Mouse (Mus musculus) urinary bladder, postnatal 36 days (tissue): ENCODE measurements around the gene Gm28230.

Source experiments
- DNase-seq, 2 experiments: peaks; one replicate each; pipeline ENCODE4 v3.0.0; 2022; ENCODE audit warnings: low spot score in 2 of 2, mixed read lengths in 1 of 2

Gm28230 gene

DNA sequence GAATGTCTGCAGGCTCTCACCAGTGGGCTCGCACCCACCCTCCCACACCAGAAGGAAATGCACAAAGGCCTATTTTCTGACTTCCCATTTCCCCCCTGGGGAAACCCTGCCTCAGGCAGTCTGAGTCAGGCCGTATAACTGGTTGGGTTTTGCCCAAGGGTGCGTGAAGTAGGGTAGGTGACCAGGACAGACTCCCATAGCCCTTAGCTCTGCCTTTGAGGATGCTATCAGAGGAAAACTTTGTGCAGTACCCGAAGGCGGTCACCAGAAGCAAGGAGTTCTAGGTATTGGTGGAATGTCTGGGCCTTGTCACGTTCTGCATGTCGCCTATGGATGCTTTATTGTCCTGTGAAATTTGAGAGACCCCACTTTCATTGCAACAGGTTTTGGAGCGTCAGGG, 3.6 kb upstream of the Gm28230 start:
- no peak for DNase-seq

DNA sequence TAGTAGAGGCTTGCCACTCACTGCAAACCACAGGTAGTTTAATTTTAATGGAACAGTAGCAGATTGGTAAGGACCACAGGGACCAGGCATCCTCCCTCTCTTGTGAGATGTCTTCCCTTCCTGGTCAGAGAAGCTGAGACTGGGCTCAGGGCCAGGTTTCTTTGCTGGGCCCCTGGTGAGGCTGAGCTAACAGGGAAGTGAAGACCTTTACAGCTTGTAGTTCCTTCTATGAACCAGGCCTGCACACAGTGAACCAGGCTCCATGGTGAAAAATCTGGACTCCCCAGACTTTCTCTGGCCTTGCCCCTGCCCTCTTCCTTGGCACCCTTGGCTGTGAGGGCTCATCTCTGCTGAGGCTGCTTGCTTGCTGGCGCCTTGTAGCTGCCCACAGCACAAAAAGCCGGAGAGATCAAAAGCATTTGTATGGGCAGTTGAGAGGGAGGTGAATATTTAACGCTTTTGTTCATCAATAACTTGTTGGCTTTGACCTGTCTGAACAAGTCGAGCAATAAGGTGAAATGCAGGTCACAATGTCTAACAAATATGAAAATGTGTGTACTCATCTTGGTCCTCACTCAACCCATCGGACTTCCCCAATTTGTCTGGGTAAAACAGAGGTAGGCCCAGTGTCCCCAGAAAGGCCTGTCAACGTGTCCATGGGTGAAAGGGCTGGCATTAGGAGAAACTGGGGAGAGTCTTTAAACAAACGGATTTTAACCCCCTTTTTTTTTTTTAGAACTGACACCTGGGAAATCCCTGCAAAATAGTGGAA, 2.1 kb upstream of the Gm28230 start:
- no peak for DNase-seq

DNA sequence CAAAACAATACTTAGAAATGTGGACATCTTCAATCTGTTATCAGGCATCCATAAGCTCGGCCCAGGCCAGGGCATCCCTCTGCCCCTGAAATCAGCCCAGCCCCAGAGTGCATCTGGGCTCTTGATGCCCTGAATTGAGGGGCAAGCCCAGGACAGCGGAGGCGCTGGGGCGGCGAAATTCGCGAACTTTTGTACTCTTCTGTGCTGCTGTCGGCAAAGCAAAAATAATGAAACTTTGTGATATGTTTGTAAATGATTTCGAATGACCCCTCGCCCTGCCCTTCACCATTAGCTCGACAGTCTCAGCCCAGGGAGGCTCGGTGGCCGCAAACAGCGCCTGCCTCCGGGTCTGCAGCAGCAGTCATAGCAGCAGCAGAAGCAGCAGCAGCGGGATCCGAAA, 1.4 kb upstream of the Gm28230 start:
- no peak for DNase-seq

DNA sequence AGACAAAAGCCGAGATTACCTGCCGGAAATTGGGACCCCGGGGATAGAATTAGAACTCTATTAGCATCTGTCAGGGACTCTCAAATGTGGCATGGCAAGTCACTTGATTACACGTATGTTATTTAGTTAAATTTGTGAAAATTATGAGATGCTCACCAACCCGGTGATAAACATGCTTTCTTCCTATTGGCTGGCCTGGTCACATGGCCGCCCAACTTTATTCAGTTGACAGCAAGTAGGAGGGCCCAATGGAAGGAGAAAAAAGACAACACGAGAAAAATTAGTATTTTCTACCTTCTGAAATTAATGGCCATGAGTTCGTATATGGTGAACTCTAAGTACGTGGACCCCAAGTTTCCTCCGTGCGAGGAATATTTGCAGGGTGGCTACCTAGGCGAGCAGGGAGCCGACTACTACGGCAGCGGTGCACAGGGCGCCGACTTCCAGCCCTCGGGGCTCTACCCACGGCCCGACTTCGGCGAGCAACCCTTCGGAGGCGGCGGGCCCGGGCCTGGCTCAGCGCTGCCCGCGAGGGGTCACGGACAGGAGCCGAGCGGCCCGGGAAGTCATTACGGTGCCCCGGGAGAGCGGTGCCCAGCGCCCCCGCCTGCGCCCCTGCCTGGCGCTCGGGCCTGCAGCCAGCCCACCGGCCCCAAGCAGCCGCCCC, 578 bp downstream of the Gm28230 start:
- DNase-seq, result no peak

DNA sequence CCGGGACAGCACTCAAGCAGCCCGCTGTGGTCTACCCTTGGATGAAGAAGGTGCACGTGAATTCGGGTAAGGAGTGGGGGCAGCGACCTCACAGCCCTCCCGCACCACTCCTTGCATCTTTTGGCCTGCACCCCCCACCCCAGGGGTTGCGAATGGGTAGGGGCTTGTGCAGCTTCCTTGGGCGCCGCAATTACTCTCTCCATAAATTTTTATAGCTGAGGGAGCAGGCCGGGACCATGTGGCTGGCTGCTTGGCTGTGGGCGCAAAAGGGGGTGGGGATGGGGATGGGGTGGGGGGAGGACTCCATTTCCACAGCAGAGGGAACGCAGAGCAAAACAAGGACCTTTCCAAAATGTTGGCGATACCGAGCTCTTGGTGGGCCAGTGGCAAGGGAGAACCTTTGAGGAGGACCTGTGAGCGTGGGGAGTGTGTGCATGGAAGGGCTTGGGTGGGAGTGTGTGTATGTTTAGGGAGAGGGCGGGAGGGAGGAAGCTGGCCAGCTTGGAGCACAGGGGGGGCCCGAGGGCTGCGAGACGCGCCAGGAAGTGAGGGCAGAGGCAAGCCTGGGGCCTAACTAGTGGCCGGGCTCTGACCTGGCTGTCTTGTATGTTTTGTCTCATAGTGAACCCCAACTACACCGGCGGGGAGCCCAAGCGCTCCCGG, 1.2 kb downstream of the Gm28230 start:
- no peak for DNase-seq

DNA sequence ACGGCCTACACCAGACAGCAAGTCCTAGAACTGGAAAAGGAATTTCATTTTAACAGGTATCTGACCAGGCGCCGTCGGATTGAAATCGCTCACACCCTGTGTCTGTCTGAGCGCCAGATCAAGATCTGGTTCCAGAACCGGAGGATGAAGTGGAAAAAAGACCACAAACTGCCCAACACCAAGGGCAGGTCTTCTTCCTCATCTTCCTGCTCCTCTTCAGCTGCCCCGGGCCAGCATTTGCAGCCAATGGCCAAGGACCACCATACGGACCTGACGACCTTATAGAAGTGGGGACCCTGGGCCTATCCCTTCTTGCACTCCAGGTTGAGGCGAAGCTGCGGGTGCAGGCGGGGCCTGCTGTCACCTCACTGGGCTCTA, 1.8 kb downstream of the Gm28230 start:
- DNase-seq, result no peak

DNA sequence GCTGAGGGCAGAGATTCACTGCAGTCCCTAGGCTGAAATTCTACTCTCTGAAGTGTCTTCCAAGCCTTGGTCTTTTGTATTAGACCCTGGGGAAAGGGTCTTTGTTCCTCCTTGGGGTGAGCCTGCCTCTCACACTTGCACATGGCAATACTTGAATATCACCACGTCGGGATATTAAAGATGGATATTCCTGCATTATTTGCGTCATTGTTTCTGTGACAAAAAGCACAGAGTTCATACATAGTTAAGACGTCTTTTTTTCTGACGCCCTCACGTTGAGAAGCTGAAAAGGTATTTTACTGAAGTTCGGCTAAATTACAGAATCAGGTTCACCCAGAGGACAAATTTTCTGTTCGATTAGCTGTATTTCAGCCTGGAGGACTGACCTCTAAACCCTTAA, 3.8 kb downstream of the Gm28230 start:
- no peak for DNase-seq

DNA sequence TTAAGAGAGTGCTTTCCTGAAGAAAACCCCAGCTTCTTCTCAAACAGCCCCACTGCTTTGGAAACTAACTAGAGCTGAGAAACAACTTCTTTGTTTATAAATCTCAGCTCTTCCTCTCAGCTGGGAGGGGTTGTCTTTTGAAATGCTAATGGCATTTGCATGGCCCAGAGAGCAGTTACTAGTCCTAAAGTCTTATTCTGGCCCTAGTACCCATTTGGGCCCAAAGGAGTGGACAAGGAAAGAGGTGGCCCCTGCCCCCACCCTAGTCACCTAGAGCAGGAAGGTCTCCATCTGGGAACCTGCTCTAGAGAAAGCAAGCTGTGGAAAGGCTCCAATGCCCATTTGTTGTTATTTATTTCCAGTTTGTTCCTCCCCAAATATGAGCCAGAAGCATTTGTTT, 4.5 kb downstream of the Gm28230 start:
- no peak for DNase-seq

DNA sequence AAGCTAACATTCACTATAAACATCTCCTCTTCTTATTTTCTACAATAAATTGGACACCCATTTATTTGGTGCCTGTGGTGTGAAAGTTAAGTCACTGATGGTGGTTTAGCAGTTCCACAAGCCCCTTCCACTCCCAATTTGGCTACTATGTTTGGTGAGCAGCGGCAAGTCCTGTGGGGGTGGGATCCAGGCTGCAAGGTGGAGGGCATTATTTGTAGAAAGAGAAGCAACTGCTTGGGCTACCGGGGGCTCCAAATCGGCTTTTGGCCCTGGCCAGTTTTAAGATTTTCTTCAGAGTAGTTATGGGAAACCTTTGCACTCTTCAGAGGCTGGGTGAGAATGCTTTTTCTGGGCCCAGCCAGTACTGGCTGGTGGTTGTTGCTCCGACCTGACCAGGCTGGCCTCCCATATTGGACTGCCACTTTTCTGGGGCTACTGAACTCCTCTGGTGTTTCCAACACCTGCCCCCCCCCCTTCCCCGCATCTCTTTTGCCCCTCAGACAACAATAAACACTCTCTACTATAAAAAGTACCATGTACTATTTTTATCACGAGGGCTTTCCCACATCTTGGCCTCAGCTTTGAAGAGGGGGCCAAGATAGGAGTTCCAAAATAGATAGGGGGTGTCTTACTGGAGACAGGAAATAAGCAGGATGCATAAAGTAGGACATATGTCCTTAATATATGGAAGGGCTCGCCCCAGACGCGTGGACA, 5.4 kb downstream of the Gm28230 start:
- no peak for DNase-seq

DNA sequence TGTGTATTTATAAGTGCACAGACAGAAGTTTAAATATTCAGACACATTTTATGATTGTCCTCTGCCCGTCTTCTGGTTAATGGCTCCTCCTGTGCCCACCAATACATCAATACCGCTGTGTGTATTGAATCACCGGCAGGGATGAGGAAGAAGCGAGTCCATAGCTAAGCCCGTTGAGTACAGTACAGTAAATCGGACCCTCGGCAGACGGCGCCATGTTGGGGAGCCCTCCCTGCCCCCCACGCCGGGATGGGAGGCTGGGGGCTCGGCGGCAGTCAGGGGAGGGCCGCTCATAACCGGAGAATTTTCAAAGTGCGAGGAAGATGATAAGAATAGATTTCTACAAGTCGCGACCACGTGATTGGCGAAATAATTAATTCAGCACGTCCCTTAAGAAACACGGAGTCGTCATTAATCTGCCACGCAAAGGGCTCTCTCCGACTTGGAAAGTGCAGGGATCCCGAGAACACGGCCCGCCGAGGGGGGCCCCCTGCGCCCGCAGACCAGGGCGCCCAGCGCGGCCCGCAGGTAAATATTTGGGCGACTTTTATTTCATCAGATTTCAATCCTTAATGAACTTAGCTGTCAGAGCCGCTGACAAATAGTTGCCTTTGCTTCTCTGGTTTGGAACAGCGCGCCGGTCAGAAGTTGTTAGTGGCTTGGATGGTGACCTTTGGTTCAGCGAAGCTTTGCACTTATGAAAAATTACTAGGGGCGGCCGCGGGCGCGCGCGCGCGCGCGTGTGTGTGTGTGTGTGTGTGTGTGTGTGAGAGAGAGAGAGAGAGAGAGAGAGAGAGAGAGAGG, 6.2 kb downstream of the Gm28230 start:
- DNase-seq, result no peak

DNA sequence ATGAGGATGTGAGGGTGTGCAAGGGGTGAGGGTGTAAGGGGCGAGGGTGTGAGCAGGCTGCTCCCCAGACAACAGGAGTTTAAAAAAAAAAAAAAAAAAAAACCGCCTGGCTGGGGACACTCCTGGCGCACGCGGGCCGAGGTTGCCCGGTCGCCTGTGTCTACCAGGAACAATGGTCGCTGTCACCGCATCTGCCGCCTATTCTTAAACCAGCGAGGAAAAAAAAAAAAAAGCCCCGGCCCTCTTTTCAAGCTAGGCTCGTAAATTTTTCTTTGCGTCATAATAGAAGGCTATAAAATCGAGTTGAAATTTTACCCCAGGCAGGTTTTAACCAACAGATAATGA, 6.8 kb downstream of the Gm28230 start:
- DNase-seq, result no peak

DNA sequence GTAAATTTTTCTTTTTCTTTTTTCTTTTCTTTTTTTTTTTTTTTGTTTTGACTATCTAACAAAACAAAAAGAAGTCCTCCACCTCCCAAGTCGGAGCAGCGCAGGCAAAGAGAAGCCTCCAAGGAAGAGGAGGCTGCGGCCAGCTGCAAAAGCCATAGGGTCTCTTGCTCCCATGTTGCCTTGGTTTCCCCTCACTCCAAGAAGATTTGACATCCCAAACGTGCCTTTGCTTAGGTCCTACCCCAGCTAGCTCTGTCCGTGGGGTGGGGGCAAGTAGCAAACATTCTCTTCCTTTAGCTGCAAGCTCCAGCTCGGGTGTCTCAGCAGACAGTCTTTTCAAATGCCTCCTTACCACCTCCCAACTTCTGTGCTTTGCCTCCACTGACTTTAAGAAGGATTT, 7.2 kb downstream of the Gm28230 start:
- no peak for DNase-seq

DNA sequence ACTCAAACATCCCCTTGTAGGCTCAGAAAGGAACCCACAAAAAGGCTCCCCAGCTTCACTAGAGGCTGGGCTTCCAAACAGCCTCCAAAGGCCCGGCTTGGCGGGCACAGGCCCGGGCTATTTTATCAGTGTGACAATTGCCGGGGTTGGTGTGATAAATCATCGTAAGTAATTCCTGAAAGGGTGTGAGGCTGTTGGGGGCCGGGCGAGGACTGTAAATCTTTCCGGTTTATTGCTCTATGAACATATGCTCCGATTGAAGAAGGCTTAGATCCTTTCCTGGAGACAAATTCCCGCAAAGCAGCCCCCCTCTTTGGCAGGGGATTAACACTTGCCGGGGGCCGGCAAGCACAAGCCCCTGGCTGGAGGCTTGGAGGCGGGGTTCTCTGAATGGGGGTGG, 7.9 kb downstream of the Gm28230 start:
- no peak for DNase-seq

DNA sequence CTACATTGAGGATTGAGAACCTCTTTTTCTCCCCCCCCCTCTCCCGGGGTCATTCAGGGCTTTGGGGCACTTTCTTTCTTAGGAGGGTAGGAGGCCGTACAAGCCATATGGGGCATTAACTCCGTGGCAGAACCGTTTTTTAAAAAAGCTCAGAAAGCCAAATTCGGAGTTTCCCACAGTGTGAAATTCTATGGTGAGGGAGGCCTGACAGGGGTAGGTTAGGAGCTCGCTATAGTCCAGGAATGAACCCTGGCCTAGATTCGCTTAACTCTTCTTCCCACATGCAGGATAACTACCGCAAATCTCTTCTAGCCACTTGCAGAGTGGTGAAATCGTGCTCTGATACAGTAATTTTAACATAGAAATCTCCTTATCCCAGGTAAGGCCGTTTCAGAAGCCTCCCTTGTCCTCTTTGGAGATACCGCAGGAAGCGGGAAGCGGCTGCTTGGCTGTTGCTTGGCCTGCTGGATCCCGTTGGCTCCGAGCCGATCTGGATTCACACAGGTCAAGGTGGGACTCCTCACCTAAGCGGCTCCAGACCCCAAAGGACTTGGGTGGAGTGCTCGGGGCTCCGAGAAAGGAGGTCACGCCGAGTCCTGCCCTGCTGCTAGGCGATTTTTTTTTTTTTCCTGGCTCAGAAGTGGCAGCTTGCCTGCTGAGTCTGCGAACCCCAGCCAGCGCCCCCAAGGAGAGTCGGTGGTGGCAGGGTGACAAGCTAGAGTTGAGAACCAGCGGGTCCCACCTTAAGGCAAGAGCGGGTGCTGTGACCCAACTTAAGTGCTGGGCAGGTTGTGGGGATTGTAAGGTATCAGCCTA, 8.7 kb downstream of the Gm28230 start:
- DNase-seq, result no peak

DNA sequence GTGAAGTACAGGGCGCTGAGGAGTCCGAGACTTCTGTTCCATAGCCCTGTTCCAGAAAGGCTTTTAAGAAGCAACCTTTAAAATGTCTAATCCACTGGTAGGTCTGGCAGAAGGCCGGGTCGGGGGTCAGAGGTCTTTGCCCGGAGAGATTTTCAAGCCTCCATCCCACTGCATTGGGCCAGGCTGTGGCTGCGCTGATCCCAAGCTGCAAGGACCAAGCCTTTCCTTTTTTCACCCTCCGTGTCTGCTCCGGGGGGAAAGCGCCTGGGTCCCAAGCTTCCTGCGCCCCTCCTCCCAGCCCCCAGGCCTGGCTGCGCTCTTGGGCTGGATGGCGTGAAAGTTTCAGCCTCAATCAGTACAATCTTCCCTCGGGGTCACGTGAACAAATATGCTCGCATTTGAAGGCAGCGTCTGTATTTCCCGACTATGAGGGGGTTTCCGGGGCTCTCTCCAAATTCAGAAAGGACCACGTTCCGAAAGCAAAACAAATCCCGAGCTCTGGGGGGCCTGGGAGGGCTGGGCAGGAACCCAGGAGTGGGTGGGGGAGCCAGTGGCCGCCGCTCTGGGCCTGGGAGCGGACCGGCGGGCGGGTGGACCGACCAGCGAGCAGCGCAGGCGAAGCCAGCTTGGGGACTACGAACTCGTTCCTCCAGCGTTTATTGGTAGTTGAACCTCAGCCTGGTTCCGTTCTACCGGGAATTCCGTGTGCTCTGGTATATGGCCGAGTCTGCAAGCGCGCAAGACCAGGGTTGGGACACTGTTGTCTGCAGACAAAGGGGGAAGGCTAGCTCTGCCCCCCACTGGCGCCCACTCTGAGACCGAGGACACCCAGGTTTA, 9.5 kb downstream of the Gm28230 start:
- no peak for DNase-seq

DNA sequence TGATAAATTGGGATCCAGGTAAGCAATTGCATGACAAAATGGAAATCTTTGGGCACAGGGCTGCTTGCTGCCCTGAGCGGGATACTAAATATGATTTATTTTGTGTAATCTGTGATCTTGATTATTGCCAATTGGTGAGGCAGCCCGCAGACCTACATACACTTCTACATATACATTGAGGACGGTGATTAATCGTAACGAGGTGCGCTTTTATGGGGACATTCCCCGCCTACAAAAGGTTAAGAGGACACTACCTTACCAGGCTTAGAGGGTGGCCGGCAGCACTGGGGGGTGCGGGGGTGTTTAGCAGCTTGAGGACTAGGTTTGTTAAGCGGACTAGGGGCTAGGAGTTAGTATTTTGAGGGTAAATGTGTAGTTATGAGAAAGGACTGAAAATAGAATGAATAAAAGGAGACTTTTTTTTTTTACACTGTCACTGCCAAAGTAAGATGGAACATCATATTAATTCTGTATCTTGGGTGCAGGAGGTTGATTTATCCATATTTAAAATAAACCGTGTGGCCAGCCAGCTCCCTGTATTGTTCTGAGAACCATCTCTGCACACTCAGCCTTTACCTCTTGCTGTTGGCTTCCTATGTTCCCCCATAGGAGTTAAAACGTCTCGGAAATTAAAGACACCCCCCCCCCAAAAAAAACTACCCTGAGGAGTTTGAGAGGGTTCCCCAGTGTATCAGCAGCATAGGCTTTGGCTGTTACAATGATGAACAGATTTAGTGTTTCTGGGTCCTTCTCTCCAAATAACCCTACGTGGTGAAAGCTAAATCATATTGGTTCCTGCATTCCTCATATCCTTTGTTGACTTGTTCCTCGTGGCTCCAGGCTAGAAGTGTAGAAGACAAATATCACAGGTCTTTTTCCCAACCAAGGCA, 10.4 kb downstream of the Gm28230 start:
- no peak for DNase-seq

DNA sequence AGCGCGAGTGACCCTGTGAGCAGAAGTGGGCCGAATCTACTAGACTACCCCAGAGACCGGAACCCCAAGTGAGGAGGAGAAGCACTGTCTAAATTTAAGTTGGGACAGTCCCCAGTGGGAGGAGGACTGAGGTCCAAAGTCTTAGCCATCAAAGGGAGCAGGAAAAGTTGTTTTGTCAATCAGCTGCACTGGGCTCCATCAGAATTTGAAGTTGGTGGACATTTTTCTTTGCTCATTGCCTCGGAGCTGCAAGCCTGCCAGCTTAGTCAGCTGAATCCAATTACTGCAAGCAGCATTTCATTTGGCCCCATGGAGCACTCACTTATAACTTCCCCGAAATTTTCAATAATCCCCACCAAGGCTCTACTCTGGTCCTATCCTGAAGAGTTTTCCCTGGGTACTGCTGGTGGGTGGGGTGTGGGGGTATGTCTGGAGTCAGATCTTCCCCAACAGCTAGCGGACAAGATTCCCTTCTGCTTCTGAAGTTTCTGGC, 11.1 kb downstream of the Gm28230 start:
- DNase-seq, result no peak

DNA sequence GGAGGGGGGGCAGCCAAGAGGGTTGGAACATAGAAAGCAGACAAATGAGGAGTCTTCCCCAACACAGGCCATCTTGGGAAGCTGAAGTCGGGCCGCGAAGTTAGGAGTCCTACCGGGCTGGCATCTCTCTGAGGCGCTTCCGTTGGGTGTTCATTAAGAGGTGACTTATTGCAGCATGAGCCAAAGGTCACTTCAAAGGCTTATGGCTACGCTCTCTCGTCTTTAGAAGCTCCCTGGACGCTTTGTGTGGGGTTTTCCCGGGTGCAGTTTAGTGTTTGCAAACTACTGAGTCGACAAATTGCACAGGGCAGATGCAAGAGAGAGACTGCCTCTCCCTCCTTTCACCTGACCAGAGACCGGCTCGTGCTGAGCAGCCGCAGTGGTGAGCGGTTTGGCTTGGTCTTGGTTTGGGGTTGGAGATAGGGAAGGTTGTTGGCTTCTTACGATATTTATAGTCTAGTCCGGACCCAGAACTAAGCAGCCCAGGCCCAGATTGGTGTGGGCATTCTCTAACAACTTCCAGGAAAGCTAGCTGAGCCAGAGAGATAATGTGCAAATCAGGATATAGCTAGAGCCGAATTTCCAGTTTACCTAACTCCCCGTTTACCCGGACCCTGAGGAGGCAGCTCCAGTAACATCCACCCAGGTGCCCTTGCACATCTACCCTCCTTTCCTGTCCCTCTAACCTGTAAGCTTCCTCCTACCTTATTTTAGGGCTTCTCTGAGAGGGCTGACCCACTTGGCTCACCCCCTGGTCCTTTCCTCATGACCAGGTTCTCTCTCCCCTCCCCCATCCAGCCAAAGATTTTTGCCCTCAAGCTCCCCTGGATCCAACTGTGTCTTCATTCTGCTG, 12.3 kb downstream of the Gm28230 start:
- DNase-seq, result no peak
